Mouse (Mus musculus): ENCODE data around the gene H2-M1.

The H2-M1 gene

DNA sequence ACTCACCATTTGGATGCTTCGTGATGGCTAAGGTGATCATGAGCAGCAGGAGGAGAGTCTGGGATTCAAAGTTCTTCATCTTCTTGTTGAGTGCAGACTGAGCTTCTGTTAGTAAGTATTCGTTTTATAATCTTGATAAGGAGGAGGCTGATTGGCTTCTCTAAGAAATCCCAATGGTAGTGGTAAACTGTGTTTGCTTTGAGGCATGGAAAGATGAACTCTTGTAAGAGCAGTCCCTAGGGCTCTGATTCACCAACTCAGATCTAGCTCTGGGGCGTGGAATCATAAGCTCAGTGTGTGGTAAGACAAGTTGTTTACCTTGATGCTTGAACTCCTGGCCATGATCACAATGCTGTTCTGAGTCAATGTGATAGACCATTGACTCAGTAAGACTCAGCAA is at the start of gene H2-M1:
H2-M1 (minus strand) TSS at position 101 of the 400 bp plus-strand sequence.
- DNase-seq (ENCODE audit: low read depth, low spot score), result no peak

- no peak for DNase-seq (ENCODE audit: low read depth, low spot score)
Measured at GRCm38 (mm10) chr17:36697693-36698092, 25.7 kb upstream of the H2-M1 start.

- DNase-seq (ENCODE audit: low read depth, low spot score), result no peak
Measured at GRCm38 (mm10) chr17:36642566-36642965, 29.5 kb downstream of the H2-M1 start, which contains the start of gene H2-M9. Gene H2-M9, minus strand, starts transcription at chr17:36642666.
